Mouse (Mus musculus): ENCODE measurements around the gene Ptgs1.

DNA sequence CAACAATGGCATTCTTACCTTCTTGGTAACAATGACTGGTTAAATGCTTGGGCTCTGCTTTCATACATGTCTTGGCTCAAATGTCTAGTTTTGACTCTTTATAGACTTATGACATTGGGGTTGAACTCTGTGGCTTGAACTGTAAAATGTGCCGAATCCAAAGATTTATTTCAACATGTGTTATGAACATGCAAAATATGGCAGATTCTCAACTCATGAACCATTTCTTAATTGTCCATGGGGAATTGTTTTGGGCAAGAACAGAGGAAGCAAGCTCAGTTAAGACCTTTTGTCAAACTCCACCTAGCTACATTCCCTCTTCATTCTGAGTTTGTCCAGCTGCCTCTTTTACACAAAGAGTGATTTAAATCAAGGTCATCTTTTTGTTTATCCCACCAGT, 52.1 kb downstream of the Ptgs1 start:
- TF ChIP-seq POLR2A (IDR thresholded peaks at IDR 0.05; ENCODE audit: low read depth, low read length) (no peak), CTCF (conservative IDR thresholded peaks at IDR 0.05; ENCODE audit: insufficient read depth, insufficient read length, low read depth, low read length) (no peak)
